Mouse (Mus musculus) myocyte (in vitro differentiated cells): ENCODE data around the gene Avpr1b. TPM values are rescaled to one million over a fixed set of nuclear protein-coding genes. Genes with fewer than 3 reads are reported as not detected.

ENCODE experiments used
- H3K27me3 ChIP-seq: one replicate; pipeline ENCODE4 v1.6.1; 2011; ENCODE audit not compliant: control insufficient read depth, insufficient read depth, insufficient read length
- H3K36me3 ChIP-seq: one replicate; pipeline ENCODE4 v1.6.1; 2011; ENCODE audit not compliant: control insufficient read depth, insufficient read depth
- H3K4me2 ChIP-seq: one replicate; pipeline ENCODE4 v1.6.1; 2011; ENCODE audit warnings: low read depth, control low read depth
- H3K4me3 ChIP-seq: one replicate; pipeline ENCODE4 v1.5.1; 2011; ENCODE audit warnings: mild to moderate bottlenecking, control low read depth, moderate library complexity
- H3K79me2 ChIP-seq: one replicate; pipeline ENCODE4 v1.6.1; 2011; ENCODE audit not compliant: control insufficient read depth, insufficient read depth
- H3ac ChIP-seq: one replicate; pipeline ENCODE4 v1.6.1; 2011; ENCODE audit not compliant: control insufficient read depth, insufficient read length
- CEBPB ChIP-seq: IDR thresholded peaks from 2 replicates; pipeline ENCODE4 v1.6.1; 2011; ENCODE audit warnings: mild to moderate bottlenecking, moderate library complexity; ENCODE audit not compliant: poor library complexity, insufficient read depth, severe bottlenecking
- E2F4 ChIP-seq: IDR thresholded peaks from one replicate; pipeline ENCODE4 v1.6.1; 2011; ENCODE audit warnings: mild to moderate bottlenecking, control low read depth, moderate library complexity; ENCODE audit not compliant: insufficient read depth
- MAX ChIP-seq: IDR thresholded peaks from one replicate; pipeline ENCODE4 v1.6.1; 2011; ENCODE audit warnings: low read depth, mild to moderate bottlenecking, control low read depth
- MYOD1 ChIP-seq, 3 experiments: IDR thresholded peaks; one replicate each; pipeline ENCODE4 v1.6.1; 2011; ENCODE audit warnings: control low read depth in 2 of 3, low read depth in 2 of 3, mild to moderate bottlenecking in 2 of 3, moderate library complexity in 1 of 3; ENCODE audit not compliant: insufficient read length in 2 of 3, control insufficient read depth in 1 of 3
- MYOG ChIP-seq, 3 experiments: IDR thresholded peaks; one replicate each; pipeline ENCODE4 v1.6.1; 2011; ENCODE audit warnings: control low read depth in 2 of 3, low read depth in 2 of 3, mild to moderate bottlenecking in 2 of 3; ENCODE audit not compliant: insufficient read length in 2 of 3, control insufficient read depth in 1 of 3, insufficient read depth in 1 of 3
- POLR2A ChIP-seq: IDR thresholded peaks from one replicate; pipeline ENCODE4 v1.6.1; 2011; ENCODE audit warnings: low read depth, mild to moderate bottlenecking, control low read depth, moderate library complexity; ENCODE audit not compliant: insufficient read length
- POLR2AphosphoS2 ChIP-seq: IDR thresholded peaks from one replicate; pipeline ENCODE4 v1.6.1; 2011; ENCODE audit warnings: low read depth, control low read depth; ENCODE audit not compliant: insufficient read length
- REST ChIP-seq: IDR thresholded peaks from one replicate; pipeline ENCODE4 v1.6.1; 2011; ENCODE audit warnings: mild to moderate bottlenecking, control low read depth, moderate library complexity; ENCODE audit not compliant: insufficient read depth, insufficient read length
- SRF ChIP-seq: IDR thresholded peaks from one replicate; pipeline ENCODE4 v1.6.1; 2011; ENCODE audit warnings: low read depth; ENCODE audit not compliant: control insufficient read depth, insufficient read length
- TCF12 ChIP-seq: IDR thresholded peaks from one replicate; pipeline ENCODE4 v1.6.1; 2011; ENCODE audit warnings: mild to moderate bottlenecking, control low read depth; ENCODE audit not compliant: poor library complexity, insufficient read depth, severe bottlenecking
- TCF3 ChIP-seq: IDR thresholded peaks from one replicate; pipeline ENCODE4 v1.6.1; 2011; ENCODE audit warnings: low read depth, control low read depth; ENCODE audit not compliant: insufficient read length
- USF1 ChIP-seq: IDR thresholded peaks from one replicate; pipeline ENCODE4 v1.6.1; 2011; ENCODE audit warnings: low read depth, mild to moderate bottlenecking, control low read depth, moderate library complexity
- polyA plus RNA-seq: library from polyadenylated mRNA; unstranded; fragments of >200 nt; fragmentation: generic; extraction: Trizol; gene quantifications from one replicate; pipeline ENCODE4 v1.2.1, GENCODE M21; 2012; ENCODE audit warnings: missing spikeins

Avpr1b gene
- polyA plus RNA-seq, 1 experiment = not detected

DNA sequence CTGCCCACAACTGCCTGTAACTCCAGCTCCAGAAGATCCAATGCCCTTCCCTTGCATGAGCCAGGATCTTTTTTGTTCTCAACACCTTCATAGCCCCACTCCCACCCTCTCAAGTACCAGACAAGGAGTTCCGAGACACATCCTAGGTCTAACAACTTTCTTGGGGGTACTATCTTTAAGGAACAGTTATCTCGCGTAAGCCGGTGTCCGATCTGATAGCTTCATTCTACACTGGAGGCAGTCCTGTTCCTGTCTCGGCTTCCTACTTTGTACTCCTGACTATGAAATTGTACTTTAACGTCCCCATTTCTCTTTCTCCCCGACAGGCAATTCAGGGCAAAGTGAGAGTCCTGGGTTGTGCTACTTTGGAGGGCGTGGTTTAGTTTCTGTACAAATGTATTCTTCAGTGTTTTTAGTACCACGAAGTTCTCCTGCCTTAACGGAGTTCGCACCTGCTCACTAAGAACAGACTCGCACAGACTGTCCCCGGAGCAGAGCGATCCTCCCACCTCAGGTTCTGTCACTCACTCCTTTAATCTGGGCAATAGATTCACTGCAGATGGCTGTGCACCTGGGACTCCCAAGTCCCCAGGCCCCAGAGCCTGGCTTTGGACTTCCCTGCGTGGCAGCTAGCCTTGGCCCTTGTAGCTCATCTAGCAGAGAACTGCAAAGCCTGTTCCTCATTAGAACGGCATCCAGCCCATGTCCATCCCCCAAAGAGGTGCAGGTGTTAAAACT is 19.9 kb upstream of the Avpr1b start:
- no peak overlapping the region for H3ac ChIP-seq
- no peaks in the 10 kb centered on the region for H3K27me3 ChIP-seq
- no peaks in the 10 kb centered on the region for H3K36me3 ChIP-seq
- H3K79me2 ChIP-seq = no peaks in the 10 kb centered on the region
- no peak overlapping the region for H3K4me3 ChIP-seq
- TF ChIP-seq REST (no peak), SRF (no peak), TCF12 (no peak), TCF3 (no peak), E2F4 (no peak), MAX (no peak), MYOD1 (IDR thresholded peaks at IDR 0.05; ENCODE audit: control insufficient read depth in 1 of 3, insufficient read length in 2 of 3, low read depth in 2 of 3) (no peak), MYOG (IDR thresholded peaks at IDR 0.05; ENCODE audit: control insufficient read depth in 1 of 3, insufficient read depth in 1 of 3, insufficient read length in 2 of 3, low read depth in 2 of 3) (no peak), POLR2A (no peak), CEBPB (no peak), POLR2AphosphoS2 (no peak), USF1 (no peak)
- no peak overlapping the region for H3K4me2 ChIP-seq

DNA sequence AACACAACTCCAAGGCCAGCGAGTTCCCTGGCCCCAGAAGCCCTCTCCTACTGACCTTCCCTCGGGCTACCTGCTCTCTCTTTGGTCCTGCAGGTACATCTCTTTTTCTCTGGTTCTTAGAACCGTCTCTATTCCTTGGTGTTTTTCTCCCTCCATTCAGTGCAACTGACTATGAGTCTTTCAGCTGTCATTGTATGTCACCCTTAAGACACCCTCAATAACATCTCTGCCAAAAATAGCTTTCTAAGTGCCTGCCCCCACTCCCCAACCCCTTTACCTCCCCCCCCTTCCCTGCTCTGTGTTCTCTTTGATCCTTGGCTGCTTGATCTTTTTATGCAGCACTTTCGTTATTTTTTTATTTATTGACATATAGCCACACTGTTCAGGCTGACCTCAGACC is 18.6 kb upstream of the Avpr1b start:
- H3ac ChIP-seq = no peak overlapping the region
- no peaks in the 10 kb centered on the region for H3K79me2 ChIP-seq
- no peak overlapping the region for H3K4me3 ChIP-seq

DNA sequence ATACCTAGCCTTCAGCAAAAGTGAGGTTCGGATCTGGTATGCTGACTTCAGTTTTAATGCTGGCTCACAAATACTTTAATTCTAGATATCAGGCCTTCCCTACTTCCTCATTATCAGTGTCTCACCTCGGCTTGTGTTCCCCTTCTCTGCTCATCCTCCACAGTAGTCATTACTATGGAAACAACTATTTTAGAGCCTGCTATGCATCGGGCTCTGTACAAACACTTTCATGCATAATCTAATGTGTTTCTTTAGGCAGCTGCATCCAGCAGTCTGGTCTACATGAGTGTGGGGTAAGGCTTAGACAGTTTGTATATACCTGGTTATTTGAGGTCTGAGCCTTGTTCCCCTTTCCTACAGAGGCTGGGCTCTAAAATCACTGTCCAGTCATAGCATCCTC is 15.4 kb upstream of the Avpr1b start:
- H3K36me3 ChIP-seq = no peaks in the 10 kb centered on the region
- H3K27me3 ChIP-seq = no peaks in the 10 kb centered on the region
- no peak for TF ChIP-seq TCF12
- H3K4me3 ChIP-seq = no peak overlapping the region
- no peaks in the 10 kb centered on the region for H3K79me2 ChIP-seq
- H3ac ChIP-seq = no peak overlapping the region
- no peak overlapping the region for H3K4me2 ChIP-seq

More for the DNA sequence above, 18.6 kb upstream of the Avpr1b start:
- Histone ChIP-seq H3K36me3 (no peaks in the 10 kb centered on the region), H3K4me2 (peak overlapping the region; percentile 57), H3K27me3 (no peaks in the 10 kb centered on the region)
- peak; percentile 47 to 72 (median 61) for TF ChIP-seq MYOD1 (IDR thresholded peaks at IDR 0.05; ENCODE audit: control insufficient read depth in 1 of 3, insufficient read length in 2 of 3, low read depth in 2 of 3)
- no peak for TF ChIP-seq MYOG (IDR thresholded peaks at IDR 0.05; ENCODE audit: control insufficient read depth in 1 of 3, insufficient read depth in 1 of 3, insufficient read length in 2 of 3, low read depth in 2 of 3)

DNA sequence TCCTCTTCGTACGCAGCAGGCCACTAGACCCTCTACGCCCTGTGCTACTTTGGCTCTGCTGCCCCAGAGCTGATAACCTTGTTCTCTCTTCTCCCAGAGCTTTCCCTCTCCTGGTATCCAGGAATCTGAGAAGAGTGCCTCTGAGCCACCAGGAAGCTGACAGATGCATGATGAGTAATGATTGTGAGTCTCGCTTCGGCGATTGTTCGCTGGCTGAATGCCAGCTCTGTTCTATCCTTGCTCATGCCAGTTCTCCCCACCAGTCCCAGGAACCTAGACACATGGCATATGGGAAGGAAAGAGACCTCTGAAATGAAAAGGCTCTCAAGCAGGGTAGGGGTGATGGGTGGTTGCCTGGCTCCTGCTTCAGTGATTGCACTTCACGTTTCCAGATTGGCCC is 12.2 kb upstream of the Avpr1b start:
- no peaks in the 10 kb centered on the region for H3K79me2 ChIP-seq
- H3K36me3 ChIP-seq = no peaks in the 10 kb centered on the region
- no peak overlapping the region for H3ac ChIP-seq
- no peak overlapping the region for H3K4me3 ChIP-seq
- H3K27me3 ChIP-seq = no peaks in the 10 kb centered on the region
- TF ChIP-seq SRF (no peak), MYOD1 (IDR thresholded peaks at IDR 0.05; ENCODE audit: control insufficient read depth in 1 of 3, insufficient read length in 2 of 3, low read depth in 2 of 3) (peak in 1 of 3 experiments; percentile 8)
- peak overlapping the region; percentile 27 for H3K4me2 ChIP-seq

DNA sequence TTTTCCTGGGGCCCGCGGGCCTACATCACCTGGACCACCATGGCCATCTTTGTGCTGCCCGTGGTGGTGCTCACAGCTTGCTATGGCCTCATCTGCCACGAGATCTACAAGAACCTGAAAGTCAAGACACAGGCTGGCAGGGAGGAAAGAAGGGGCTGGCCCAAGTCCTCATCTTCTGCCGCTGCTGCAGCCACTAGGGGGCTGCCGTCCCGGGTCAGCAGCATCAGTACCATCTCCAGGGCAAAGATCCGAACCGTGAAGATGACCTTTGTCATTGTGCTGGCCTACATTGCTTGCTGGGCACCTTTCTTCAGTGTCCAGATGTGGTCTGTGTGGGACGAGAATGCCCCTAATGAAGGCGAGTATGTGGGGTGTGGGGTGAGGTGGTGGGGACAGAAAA is 1.3 kb downstream of the Avpr1b start:
- H3ac ChIP-seq = no peak overlapping the region
- H3K4me2 ChIP-seq = no peak overlapping the region
- no peak for TF ChIP-seq POLR2AphosphoS2
- no peak for TF ChIP-seq MYOD1 (IDR thresholded peaks at IDR 0.05; ENCODE audit: control insufficient read depth in 1 of 3, insufficient read length in 2 of 3, low read depth in 2 of 3)
- TF ChIP-seq USF1 = no peak
- TF ChIP-seq REST = no peak
- TF ChIP-seq E2F4 = no peak
- TF ChIP-seq MAX = no peak
- TF ChIP-seq MYOG (IDR thresholded peaks at IDR 0.05; ENCODE audit: control insufficient read depth in 1 of 3, insufficient read depth in 1 of 3, insufficient read length in 2 of 3, low read depth in 2 of 3) = no peak
- TF ChIP-seq CEBPB = no peak
- TF ChIP-seq SRF = no peak
- no peak for TF ChIP-seq TCF3
- TF ChIP-seq TCF12 = no peak
- TF ChIP-seq POLR2A = no peak
- no peak overlapping the region for H3K4me3 ChIP-seq
- H3K79me2 ChIP-seq = no peaks in the 10 kb centered on the region
- H3K27me3 ChIP-seq = peaks cover 72% of the 10 kb centered on the region
- H3K36me3 ChIP-seq = no peaks in the 10 kb centered on the region
